Mouse (Mus musculus) monocyte, adult 5-6 weeks (primary cell): Measurements from ENCODE around the gene Krtap1-5. TPM values are rescaled to one million over a fixed set of nuclear protein-coding genes. Genes with fewer than 3 reads are reported as not detected.
"Not testable (repeated sequence)": the region's sequence is repeated elsewhere in the genome, so short reads cannot be mapped to it uniquely, and the experiment has no call there.

Experiments
- ATAC-seq: fragments of 153-309, 156-312 bp; replicated peaks from 2 replicates; pipeline ENCODE4 v1.8.0; 2017; ENCODE audit warnings: mild to moderate bottlenecking; ENCODE audit not compliant: low TSS enrichment, insufficient number of reproducible peaks, severe bottlenecking, poor library complexity, low FRiP score
- total RNA-seq: library from RNA; stranded (forward); fragments of 200-1000, 200-491, 200-594 nt; gene quantifications from 3 replicates; pipeline ENCODE4 v1.2.3, GENCODE M21; 2017

The Krtap1-5 gene
- total RNA-seq: not detected in 3 replicates

GRCm38 (mm10) chr11:99580636-99581035, at the start of gene Krtap1-5:
Krtap1-5 (minus strand) TSS chr11:99581016.
- no peak for ATAC-seq

- ATAC-seq: no peak
Measured at GRCm38 (mm10) chr11:99628138-99628537, 47.3 kb upstream of the Krtap1-5 start, which contains the start of gene Krtap4-1. Krtap4-1 (minus strand) TSS chr11:99628238.

- no peak for ATAC-seq
Measured at GRCm38 (mm10) chr11:99620335-99620734, 39.5 kb upstream of the Krtap1-5 start, which contains the start of gene Gm11562. Gm11562 (minus strand) TSS chr11:99620435.

- no peak for ATAC-seq
Measured at GRCm38 (mm10) chr11:99614796-99615363, 34.1 kb upstream of the Krtap1-5 start, which contains the start of gene Krtap2-4. Krtap2-4 (minus strand) TSS chr11:99614846.

GRCm38 (mm10) chr11:99610089-99610488, 29.3 kb upstream of the Krtap1-5 start, which contains the start of gene Gm11937:
Gm11937 (minus strand) TSS chr11:99610189.
- ATAC-seq: not testable (repeated sequence)

- ATAC-seq: no peak
Measured at GRCm38 (mm10) chr11:99609126-99609525, 28.3 kb upstream of the Krtap1-5 start.

- not testable (repeated sequence) for ATAC-seq
Measured at GRCm38 (mm10) chr11:99603208-99603607, 22.4 kb upstream of the Krtap1-5 start, which contains the start of gene Gm11938. Gm11938 (minus strand) TSS chr11:99603308.

GRCm38 (mm10) chr11:99597742-99598141, 16.9 kb upstream of the Krtap1-5 start, which contains the start of gene Krtap9-3:
Krtap9-3 (minus strand) TSS chr11:99598105.
- ATAC-seq: not testable (repeated sequence)

- no peak for ATAC-seq
Measured at GRCm38 (mm10) chr11:99590981-99591380, 10.2 kb upstream of the Krtap1-5 start, which contains the start of gene Krtap1-3. Krtap1-3 (minus strand) TSS chr11:99591339.

- no peak for ATAC-seq
Measured at GRCm38 (mm10) chr11:99585096-99585495, 4.3 kb upstream of the Krtap1-5 start.

- no peak for ATAC-seq
Measured at GRCm38 (mm10) chr11:99583245-99583704, 2.5 kb upstream of the Krtap1-5 start, which contains the start of gene Krtap1-4. Krtap1-4 (minus strand) TSS chr11:99583654.

GRCm38 (mm10) chr11:99581564-99581963, 748 bp upstream of the Krtap1-5 start:
- no peak for ATAC-seq

- ATAC-seq: no peak
Measured at GRCm38 (mm10) chr11:99581051-99581450, 235 bp upstream of the Krtap1-5 start.

GRCm38 (mm10) chr11:99574106-99574505, 6.7 kb downstream of the Krtap1-5 start:
- no peak for ATAC-seq

GRCm38 (mm10) chr11:99573164-99573563, 7.7 kb downstream of the Krtap1-5 start:
- no peak for ATAC-seq

GRCm38 (mm10) chr11:99566530-99566929, 14.3 kb downstream of the Krtap1-5 start, which contains the start of gene Krtap3-1:
Krtap3-1 (minus strand) TSS chr11:99566630.
- no peak for ATAC-seq

- no peak for ATAC-seq
Measured at GRCm38 (mm10) chr11:99562580-99562979, 18.2 kb downstream of the Krtap1-5 start.

GRCm38 (mm10) chr11:99559366-99559765, 21.4 kb downstream of the Krtap1-5 start, which contains the start of gene Gm11939:
Gm11939 (minus strand) TSS chr11:99559466.
- no peak for ATAC-seq

GRCm38 (mm10) chr11:99557976-99558745, 22.7 kb downstream of the Krtap1-5 start:
- no peak for ATAC-seq
